Mouse (Mus musculus) forebrain, embryonic 14.5 days (tissue): ENCODE results near the gene Epha4. TPM values are rescaled to one million over a fixed set of nuclear protein-coding genes. Genes with fewer than 3 reads are reported as not detected.

Source experiments
- ATAC-seq: fragments of 200-750 bp; cut with Nextera tagmentation; 2 replicates; pipeline ENCODE4 v1.8.0; 2017; ENCODE audit warnings: mild to moderate bottlenecking, moderate library complexity
- DNase-seq: peaks from one replicate; pipeline ENCODE4 v3.0.0-alpha.2; 2015; ENCODE audit warnings: low spot score
- H3K27ac ChIP-seq: fragments of 300-500 bp; sonication (generic); 2 replicates; pipeline ENCODE4 v1.5.1; 2014; ENCODE audit warnings: low read depth, mild to moderate bottlenecking, control low read depth, low read length, moderate library complexity
- H3K27me3 ChIP-seq: fragments of 300-500 bp; sonication (generic); replicated peaks from 2 replicates; pipeline ENCODE4 v1.6.1; 2014; ENCODE audit warnings: low read length, control low read depth, mixed read lengths; ENCODE audit not compliant: control insufficient read depth, insufficient read depth
- H3K36me3 ChIP-seq: fragments of 300-500 bp; sonication (generic); 2 replicates; pipeline ENCODE4 v1.6.1; 2014; ENCODE audit warnings: low read length, control low read depth; ENCODE audit not compliant: control insufficient read depth, insufficient read depth
- H3K4me1 ChIP-seq: fragments of 300-500 bp; sonication (generic); 2 replicates; pipeline ENCODE4 v1.6.1; 2014; ENCODE audit warnings: antibody characterized with exemption, low read length, control low read depth; ENCODE audit not compliant: control insufficient read depth, insufficient read depth
- H3K4me2 ChIP-seq: fragments of 300-500 bp; sonication (generic); 2 replicates; pipeline ENCODE4 v1.6.1; 2014; ENCODE audit warnings: mild to moderate bottlenecking, control low read depth, low read length
- H3K4me3 ChIP-seq: fragments of 300-500 bp; sonication (generic); 2 replicates; pipeline ENCODE4 v1.5.1; 2014; ENCODE audit warnings: low read depth, low read length, control low read depth
- H3K9ac ChIP-seq: fragments of 300-500 bp; sonication (generic); 2 replicates; pipeline ENCODE4 v1.6.1; 2014; ENCODE audit warnings: mild to moderate bottlenecking, low read length, control low read depth, moderate library complexity
- H3K9me3 ChIP-seq: fragments of 300-500 bp; sonication (generic); replicated peaks from 2 replicates; pipeline ENCODE4 v1.6.1; 2016; ENCODE audit warnings: low read length, control low read depth, mixed read lengths; ENCODE audit not compliant: control insufficient read depth
- whole genome bisulfite sequencing: fragments of 180-500 bp; shearing (Covaris S2); extraction: QIAGEN DNeasy Blood & Tissue Kit; methylation state at CpG from one replicate; pipeline ENCODE4 v1.1.7; 2014; 5-methylcytosine and 5-hydroxymethylcytosine counted together
- polyA plus RNA-seq: library from polyadenylated mRNA; unstranded; fragments of >200 nt; fragmentation: Nextera tagmentation; extraction: Ambion mirVana; gene quantifications from 2 replicates; pipeline ENCODE4 v1.2.1, GENCODE M21; 2014

The Epha4 gene
- 85.7 and 89.1 TPM in 2 replicates for polyA plus RNA-seq

GRCm38 (mm10) chr1:77514963-77515650, at the start of gene Epha4:
TSS of gene Epha4 (minus strand) at chr1:77515088.
- peak; percentile 97 for DNase-seq
- 0% methylated on average over 40 of the region's 40 CpGs for WGBS
- Histone ChIP-seq H3K4me3 (peak within 1 kb of the TSS; percentile 76), H3K27me3 (no peaks in the 10 kb centered on the region), H3K4me1 (peaks cover 12% of the 10 kb centered on the region; the same call in 1 of the 2 replicates), H3K4me2 (peak within 1 kb of the TSS; percentile 88), H3K36me3 (peaks cover 4% of the 10 kb centered on the region; the same call in 1 of the 2 replicates), H3K27ac (peak within 1 kb of the TSS; percentile 96), H3K9ac (peak within 1 kb of the TSS; percentile 91), H3K9me3 (no peaks in the 10 kb centered on the region)
- peak; percentile 90 for ATAC-seq

DNA sequence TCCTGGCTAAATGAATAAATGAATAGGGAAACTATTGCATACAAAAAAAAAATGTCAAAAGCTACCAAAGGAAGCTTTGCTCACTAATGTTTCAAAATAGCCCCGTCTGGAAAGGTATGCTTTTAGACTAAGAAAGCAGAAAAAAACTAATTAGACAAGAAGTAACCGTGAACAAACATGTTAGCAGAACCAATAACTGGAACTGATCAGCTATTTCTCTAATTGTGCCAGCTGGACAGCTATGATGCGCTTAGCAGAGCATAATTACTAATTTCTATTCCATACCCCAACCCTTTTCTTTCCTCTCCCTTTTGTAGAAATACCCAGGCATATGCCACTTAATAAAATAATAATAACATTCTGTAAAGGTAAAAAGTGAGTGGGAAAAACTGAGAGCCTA, 41.3 kb upstream of the Epha4 start:
- ATAC-seq (no peak), DNase-seq (no peak)
- H3K27ac ChIP-seq = no peak overlapping the region

DNA sequence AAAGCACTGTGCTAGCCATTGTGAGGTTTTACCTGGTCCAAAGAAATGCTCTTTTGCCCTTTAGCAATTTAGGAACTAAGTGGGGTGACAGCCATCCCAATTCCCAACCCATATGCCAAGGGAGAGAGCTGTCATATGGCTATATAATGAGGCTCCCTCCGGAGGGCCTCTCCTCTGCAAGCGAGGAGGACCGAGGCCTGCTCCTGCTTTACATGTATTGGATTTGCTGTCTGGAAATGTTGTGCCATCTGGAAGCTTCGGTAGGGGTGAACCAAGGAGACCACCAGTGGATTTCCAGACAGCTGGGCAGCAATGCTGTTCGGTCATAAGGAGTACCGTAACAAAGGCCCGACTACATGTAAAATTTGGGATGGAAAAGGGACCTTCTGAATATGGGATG, 37.0 kb upstream of the Epha4 start:
- WGBS = 79% methylated on average over 7 of the region's 7 CpGs
- H3K4me3 ChIP-seq = no peak overlapping the region
- no peak overlapping the region for H3K27ac ChIP-seq
- no peak overlapping the region for H3K9ac ChIP-seq
- no peak overlapping the region for H3K4me2 ChIP-seq
- H3K4me1 ChIP-seq = peaks cover 10% of the 10 kb centered on the region
- no peaks in the 10 kb centered on the region for H3K36me3 ChIP-seq
- H3K27me3 ChIP-seq = no peaks in the 10 kb centered on the region
- H3K9me3 ChIP-seq = no peaks in the 10 kb centered on the region
- no peak for DNase-seq
- no peak for ATAC-seq

More for the DNA sequence above, 41.3 kb upstream of the Epha4 start:
- Histone ChIP-seq H3K4me2 (no peak overlapping the region), H3K36me3 (no peaks in the 10 kb centered on the region), H3K27me3 (no peaks in the 10 kb centered on the region), H3K4me3 (no peak overlapping the region), H3K9ac (no peak overlapping the region), H3K9me3 (no peaks in the 10 kb centered on the region), H3K4me1 (peaks cover 6% of the 10 kb centered on the region)
- WGBS = 35% methylated on average over 3 of the region's 3 CpGs

DNA sequence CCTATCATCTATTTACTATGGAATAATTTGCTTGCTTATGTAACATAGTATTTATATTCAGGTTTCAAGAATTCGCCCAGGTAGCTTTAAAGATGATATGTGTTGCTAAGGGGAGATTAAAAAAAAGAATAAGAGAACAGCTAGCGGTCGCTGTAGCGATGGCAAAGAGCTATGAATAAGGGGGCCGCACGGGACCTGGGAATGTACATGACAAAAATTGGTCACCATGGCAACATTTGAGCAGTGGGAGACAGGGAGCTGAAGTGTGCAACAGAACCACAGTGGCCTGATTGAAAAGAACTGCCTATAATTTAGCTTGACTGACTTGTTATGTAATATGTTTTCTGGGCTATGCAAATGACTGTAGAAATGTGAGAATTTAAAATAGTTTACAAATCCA, 30.8 kb upstream of the Epha4 start:
- peak; percentile 96 for ATAC-seq
- 5% methylated on average over 6 of the region's 6 CpGs for WGBS
- Histone ChIP-seq H3K4me3 (no peak overlapping the region), H3K9me3 (no peaks in the 10 kb centered on the region), H3K4me1 (peaks cover 27% of the 10 kb centered on the region), H3K27me3 (no peaks in the 10 kb centered on the region), H3K36me3 (no peaks in the 10 kb centered on the region), H3K4me2 (peak overlapping the region; percentile 26), H3K9ac (no peak overlapping the region), H3K27ac (peak overlapping the region; percentile 75)
- peak; percentile 95 for DNase-seq

- no peaks in the 10 kb centered on the region for H3K36me3 ChIP-seq
- no peak overlapping the region for H3K4me2 ChIP-seq
- ATAC-seq (no peak), DNase-seq (no peak)
- H3K9ac ChIP-seq = no peak overlapping the region
- H3K27ac ChIP-seq = no peak overlapping the region
- 75% methylated on average over 1 of the region's 1 CpGs for WGBS
- H3K9me3 ChIP-seq = no peaks in the 10 kb centered on the region
- no peaks in the 10 kb centered on the region for H3K27me3 ChIP-seq
- H3K4me3 ChIP-seq = no peak overlapping the region
- H3K4me1 ChIP-seq = peaks cover 27% of the 10 kb centered on the region
Measured at GRCm38 (mm10) chr1:77545035-77545434, 30.1 kb upstream of the Epha4 start.

- Histone ChIP-seq H3K4me3 (no peak overlapping the region), H3K9ac (no peak overlapping the region), H3K9me3 (no peaks in the 10 kb centered on the region), H3K27me3 (no peaks in the 10 kb centered on the region), H3K27ac (peak overlapping the region; percentile 35; the same call in 1 of the 2 replicates), H3K4me2 (no peak overlapping the region), H3K4me1 (peaks cover 27% of the 10 kb centered on the region), H3K36me3 (no peaks in the 10 kb centered on the region)
- ATAC-seq (0 out of 2 replicates have a peak, but pooled peaks have one; percentile 21), DNase-seq (no peak)
- 34% methylated on average over 3 of the region's 3 CpGs for WGBS
Measured at GRCm38 (mm10) chr1:77544279-77544678, 29.4 kb upstream of the Epha4 start.

DNA sequence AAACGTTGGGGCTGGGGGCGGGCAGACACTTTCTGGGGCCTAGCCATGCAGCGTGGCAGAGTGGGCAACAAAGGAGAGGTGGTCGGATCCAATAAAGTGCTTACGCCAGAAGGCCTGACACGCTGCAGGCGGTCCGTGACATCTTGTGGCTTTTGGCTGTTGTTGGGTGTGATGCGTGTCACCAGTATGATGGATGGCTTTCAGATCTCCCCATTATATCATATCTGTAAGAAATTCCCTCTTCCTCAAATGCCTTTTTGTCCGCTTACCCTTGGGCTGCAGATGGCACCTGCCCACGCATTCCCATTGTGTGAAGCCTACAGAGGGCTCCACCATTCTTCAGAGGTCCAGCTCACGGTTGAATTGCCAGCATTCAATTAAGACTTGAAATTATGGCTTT, 25.1 kb upstream of the Epha4 start:
- Histone ChIP-seq H3K9ac (no peak overlapping the region), H3K4me2 (no peak overlapping the region), H3K4me3 (no peak overlapping the region), H3K36me3 (no peaks in the 10 kb centered on the region), H3K27ac (no peak overlapping the region), H3K9me3 (no peaks in the 10 kb centered on the region), H3K27me3 (no peaks in the 10 kb centered on the region), H3K4me1 (peaks cover 8% of the 10 kb centered on the region)
- DNase-seq (no peak), ATAC-seq (no peak)
- WGBS = 67% methylated on average over 12 of the region's 12 CpGs

- H3K9me3 ChIP-seq = no peaks in the 10 kb centered on the region
- H3K36me3 ChIP-seq = no peaks in the 10 kb centered on the region
- no peak overlapping the region for H3K4me3 ChIP-seq
- H3K27ac ChIP-seq = no peak overlapping the region
- ATAC-seq (no peak), DNase-seq (no peak)
- no peaks in the 10 kb centered on the region for H3K27me3 ChIP-seq
- WGBS = 87% methylated on average over 2 of the region's 2 CpGs
- no peak overlapping the region for H3K9ac ChIP-seq
- H3K4me2 ChIP-seq = no peak overlapping the region
- no peaks in the 10 kb centered on the region; the same call in 1 of the 2 replicates for H3K4me1 ChIP-seq
Measured at GRCm38 (mm10) chr1:77538559-77538958, 23.7 kb upstream of the Epha4 start.

DNA sequence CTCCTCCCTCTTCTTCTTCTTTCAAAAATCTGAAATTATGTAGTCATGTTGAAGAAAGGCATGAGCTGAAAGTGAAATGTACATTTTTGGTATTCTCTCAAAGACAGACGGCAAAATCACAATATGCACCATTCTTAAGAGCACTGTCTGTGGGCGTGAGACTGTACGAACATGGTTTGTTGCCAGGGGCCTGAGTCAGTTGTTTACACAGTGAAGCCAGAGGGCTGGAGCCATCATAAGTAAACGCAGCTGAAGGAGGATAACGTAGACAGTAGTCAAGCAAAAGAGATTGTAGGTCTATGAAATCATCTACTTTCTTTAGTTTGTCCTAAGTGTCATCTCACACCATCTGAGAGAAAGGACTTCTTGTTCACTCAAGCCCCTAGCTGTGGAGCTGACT, 21.0 kb upstream of the Epha4 start:
- no peak overlapping the region for H3K4me3 ChIP-seq
- H3K4me2 ChIP-seq = no peak overlapping the region
- DNase-seq (no peak), ATAC-seq (no peak)
- no peaks in the 10 kb centered on the region for H3K36me3 ChIP-seq
- no peak overlapping the region for H3K9ac ChIP-seq
- WGBS = 88% methylated on average over 5 of the region's 5 CpGs
- no peak overlapping the region for H3K27ac ChIP-seq
- no peaks in the 10 kb centered on the region for H3K27me3 ChIP-seq
- H3K4me1 ChIP-seq = peaks cover 12% of the 10 kb centered on the region
- no peaks in the 10 kb centered on the region for H3K9me3 ChIP-seq
